Mouse (Mus musculus): ENCODE data around the gene Junb.
A peak's percentile ranks its signal among the peaks of the same experiment; 100 is the strongest.

The Junb gene

DNA sequence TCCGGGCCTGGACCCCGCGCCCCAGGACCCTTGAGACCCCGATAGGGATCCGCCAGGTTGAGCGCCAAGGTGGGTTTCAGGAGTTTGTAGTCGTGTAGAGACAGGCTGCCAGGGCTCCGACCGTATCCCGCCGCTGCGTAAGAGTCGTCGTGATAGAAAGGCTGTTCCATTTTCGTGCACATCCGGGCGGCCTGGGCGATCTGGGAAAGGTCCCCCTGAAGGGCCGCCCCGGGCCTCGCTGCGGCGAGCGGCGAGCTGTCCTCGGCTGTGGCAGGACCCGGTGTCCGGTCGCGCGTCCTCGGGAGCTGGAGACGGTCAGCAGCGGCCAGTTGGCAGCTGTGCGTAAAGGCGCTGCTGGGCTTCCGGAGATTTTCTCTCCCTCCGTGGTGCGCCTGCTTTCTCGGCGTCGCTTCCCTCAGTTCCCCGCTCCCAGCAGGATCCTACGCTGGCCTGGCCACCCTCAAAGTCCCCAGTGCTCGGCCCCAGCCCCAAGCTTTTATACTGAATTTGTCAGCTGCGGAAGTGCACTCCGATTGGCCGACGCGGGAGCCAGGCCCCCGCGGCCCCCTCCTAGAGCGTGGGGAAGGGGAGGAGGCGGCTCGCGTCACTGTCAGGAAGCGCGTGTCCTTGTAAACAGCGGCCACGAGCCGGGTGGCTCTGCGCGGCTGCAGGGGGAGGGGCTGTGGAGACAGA lies at the start of gene Junb:
Gene Junb, minus strand, starts transcription at position 471 of the 693 bp plus-strand sequence.
- DNase-seq (ENCODE audit: low spot score) = peak; percentile 91

DNA sequence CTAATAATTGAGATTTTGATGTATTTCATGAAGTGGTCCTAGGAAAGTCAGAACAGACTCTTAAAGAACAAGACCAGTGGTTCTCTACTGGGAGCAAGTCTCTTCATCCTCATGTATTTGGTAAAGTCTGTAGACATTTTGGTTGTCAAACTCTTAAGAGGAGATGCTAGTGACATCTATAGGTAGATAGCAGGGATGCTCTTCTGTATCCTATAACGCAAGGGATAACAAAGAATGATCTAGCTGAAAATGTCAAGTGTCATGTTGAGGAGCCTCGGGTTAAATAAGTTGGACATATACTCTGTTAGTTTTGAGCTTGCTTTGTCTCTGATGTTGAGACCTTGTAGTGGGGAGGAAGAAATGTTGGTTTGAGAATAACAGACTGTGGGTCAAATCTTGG lies 49.4 kb upstream of the Junb start:
- DNase-seq (ENCODE audit: low spot score) = no peak

DNA sequence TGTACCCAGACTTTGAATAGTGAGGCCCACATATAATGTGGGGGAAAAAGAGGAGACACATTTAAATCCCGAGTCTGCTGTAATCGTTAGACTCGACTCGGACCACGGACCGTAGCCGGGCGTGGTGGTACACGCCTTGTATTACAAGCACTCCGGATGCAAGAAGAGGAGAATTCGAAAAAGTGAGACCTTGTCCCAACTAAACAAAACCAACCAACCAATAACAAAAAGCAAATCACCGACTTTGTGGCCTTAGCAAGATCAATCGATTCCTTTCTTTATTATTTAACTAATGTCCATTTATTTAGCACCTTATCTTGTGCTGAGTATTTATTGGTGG lies 49.0 kb upstream of the Junb start:
- no peak for DNase-seq (ENCODE audit: low spot score)

DNA sequence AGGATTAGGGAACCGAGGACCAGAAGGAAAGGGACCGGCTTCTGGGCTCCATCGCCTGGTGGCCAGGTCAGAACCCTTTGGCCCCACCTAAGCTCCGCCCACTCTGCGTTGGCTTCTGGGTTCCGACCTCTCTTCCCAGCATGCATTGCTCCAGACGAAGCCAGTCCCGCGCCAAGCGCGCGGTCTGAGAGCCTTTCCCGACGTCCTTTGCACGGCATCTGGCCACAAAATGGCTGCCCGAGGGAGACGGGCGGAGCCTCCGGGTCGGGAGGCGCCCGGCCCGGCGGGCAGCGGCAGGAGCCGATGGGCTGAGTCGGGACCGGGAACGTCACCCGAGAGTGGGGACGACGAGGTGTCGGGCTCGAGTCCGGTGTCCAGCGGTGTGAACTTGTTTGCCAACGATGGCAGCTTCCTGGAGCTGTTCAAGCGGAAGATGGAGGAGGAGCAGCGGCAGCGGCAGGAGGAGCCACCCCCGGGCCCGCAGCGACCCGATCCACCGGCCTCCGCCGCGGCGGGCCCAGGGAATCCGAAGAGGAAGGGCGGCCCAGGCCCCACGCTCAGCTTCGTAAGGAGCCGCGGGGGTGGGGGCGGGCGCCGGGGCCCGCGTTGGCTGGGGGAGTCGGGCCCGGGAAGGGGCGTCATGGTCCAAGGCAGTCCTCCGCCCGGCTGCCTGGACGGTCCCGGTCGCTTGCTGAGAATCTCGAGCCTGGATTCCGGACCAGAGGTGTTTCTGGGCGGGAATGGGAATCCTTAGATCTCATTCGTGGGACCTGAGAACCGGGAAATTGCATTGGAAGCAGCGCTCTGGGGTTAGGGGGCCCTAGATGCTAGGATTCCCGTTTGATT lies 48.4 kb upstream of the Junb start, which contains the start of gene Trir:
Gene Trir, plus strand, starts transcription at position 154 of the 846 bp plus-strand sequence.
- peak; percentile 96 for DNase-seq (ENCODE audit: low spot score)

DNA sequence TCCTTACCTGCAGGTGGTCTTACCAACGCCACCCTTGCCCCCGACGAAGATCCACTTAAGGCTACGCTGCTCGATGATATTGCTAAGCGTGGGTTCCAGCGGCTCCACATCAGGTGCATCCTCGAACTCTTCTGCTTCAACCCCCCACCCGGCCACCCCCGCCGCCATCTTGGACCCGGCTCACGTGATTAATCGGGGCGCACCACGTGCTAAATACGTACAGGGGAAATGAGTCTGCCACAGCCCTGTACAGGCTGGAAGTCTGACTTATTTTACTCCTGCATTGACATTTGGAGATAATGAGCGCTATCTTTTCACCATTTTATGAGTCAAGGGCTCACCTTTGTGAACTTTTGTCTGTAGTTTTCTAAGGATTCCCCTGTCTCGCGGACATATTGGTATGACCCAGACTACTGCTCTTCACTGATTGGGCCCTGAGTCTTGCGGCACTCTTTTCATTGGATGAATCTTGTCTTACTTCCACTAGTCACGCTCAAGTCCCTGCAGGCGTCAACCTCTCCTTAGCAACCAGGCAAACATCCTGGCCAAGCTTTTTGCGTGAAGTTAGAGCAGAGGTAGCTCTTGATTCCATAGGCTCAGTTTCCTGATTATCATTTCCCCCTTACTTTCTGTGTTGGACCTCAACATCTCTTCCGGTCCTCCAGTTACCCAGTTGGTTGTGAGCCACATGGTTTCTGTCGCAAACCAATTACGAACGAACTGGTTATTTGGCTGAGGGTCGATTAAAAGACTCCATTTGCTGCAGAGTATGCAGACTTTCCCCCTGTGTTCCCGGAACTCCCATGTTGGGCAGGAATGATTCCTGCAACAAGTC lies 46.8 kb upstream of the Junb start, which contains the start of gene Asna1:
Gene Asna1, minus strand, starts transcription at position 184 of the 835 bp plus-strand sequence.
- DNase-seq (ENCODE audit: low spot score) = peak; percentile 71

DNA sequence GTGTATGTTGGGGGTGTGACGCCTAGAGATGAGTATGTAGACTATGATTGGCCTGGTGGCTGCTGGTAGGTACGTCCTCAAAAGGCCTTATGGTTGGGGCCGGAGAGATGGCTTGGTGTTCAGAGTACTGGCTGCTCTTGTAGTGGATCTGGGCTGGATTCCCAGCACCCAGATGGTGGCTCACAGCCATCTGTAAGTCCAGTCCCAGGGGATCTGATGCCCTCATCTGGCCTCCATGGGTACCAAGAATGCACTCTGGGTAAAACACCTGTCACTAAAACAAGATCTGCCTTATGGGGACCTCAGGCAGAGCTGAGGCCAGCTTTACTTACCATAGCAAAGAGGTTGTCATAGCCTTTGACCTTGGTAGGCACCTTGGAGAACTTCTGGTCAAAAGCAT lies 45.3 kb upstream of the Junb start:
- no peak for DNase-seq (ENCODE audit: low spot score)

DNA sequence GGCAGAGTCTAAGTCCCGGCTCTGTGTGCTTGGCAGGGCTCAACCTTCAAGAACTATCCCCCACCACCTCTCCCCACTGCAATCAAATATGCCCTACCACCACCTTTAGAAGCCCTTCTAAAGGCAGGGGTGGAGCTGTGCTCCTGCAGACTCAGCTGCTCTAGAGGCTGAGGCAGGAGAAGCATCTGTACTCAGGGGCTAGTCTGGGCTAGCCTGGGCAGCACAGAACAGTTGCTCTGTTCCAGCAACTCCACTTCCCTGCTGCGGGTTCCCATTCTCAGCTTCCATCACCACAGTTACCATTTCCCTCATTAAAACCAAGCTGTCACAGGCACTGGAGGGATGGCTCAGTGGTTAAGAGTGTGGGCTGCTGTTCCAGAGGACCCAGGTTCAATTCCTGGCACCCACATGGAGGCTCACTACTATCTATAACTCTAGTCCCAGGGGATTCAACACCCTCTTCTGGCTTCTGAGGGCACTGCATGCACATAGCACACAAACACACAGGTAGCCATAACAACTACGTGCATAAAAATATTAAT lies 43.1 kb upstream of the Junb start:
- DNase-seq (ENCODE audit: low spot score) = no peak

DNA sequence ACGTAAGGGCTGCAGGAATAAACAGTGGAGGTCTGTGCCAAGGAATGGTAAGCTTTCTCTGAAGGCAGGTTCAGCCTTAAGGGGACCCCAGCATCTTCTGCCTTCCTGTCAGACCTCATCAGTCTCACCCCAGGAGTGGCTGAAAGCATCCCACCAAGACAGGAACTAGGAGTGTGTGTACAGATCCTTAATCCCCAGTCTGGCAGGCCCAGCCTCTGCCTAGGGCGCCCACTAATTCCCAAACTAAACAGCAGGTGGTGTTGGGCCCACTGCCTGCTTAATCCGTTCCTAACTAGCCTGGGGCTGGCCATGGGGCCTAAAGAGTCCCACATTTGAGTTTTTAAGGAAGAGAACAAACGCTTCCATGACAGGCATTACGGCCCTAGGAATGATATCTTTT lies 38.7 kb upstream of the Junb start:
- no peak for DNase-seq (ENCODE audit: low spot score)

DNA sequence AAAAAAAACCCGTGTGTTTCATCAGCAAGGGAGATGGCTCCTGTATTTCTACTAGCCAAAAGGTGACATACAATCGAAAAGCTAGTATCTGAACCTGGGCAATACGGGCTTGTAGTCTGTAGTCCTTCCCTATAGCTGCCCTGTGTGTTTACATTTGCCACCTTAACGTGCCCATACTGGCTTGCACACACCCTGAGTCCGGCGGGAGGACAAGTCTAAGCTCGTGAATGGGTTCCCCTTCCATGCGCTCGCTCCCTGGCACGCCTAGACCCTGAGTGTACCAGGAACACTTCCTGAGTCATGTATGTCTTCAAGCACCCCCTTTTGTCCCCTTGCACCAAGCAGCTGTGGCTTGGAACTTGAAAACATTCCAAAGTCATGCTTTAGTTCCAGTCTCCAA lies 38.2 kb upstream of the Junb start:
- DNase-seq (ENCODE audit: low spot score) = no peak

DNA sequence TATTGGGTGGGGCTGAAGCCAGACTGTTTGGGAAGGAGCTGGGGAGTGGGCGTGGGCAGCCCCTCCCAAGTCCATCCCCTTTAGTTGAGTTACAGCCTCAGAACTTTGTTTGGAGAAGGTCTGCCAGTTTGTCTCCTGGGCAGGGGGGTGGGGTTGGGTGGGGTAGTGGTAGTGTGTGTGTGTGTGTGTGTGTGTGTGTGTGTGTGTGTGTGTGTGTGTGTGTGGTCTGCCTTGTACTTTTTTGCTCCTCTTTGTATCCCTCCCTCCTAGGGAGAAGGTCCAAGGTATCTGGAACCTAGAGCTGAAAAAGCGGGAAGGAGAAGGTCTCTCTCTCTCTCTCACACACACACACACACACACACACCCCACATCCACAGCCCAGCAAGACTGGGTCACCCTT lies 35.9 kb upstream of the Junb start, which contains the start of gene Best2:
Gene Best2, minus strand, starts transcription at position 101 of the 400 bp plus-strand sequence.
- no peak for DNase-seq (ENCODE audit: low spot score)

DNA sequence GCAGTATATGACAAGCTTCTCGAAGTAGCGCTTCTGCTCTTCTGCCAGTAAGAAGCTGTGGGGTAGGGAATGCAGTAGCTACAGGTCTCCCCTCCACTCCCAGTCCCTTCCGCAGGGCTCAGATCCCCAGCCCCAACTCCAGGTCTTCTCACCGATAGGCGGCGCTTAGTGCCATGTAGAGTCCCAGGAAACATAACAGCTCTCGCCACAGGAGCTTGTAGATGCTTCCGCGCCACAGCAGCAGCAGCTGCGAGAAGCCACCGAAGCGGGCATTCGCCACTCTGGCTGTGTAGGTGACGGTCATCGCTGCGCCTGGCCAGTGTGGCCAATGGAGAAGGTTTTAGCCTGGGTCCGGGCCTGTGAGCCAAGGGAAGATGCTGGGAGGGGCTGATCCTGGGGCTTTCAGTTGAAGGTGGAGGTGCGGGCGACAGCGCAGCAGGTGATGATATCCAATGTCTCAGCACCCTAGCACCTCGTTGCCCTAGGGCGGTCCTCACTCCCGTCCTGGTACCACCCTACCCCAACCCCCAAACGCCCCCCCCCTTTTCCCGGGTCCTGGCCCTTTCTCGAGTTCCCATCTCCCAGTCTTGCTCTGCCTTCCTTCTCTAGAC lies 34.8 kb upstream of the Junb start:
- DNase-seq (ENCODE audit: low spot score) = peak; percentile 62

DNA sequence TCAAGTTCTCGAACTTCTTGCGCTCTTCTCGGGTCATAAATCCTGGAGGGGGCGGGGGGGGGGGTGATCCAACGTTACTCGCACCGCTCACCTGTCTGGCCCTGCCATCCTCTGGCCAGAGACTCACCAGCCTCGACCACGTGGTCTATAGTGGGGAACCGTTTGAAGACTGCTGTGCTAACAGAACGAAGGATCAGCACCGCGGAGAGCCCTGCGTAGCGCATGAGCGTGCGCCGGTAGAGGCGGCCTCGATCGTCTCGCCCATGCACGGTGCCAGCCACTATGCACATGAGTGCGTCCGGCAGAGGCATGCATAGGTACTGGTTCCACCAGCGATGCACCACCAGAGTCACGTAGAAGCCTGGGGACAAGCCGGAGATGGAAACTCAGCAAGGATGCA lies 32.7 kb upstream of the Junb start:
- no peak for DNase-seq (ENCODE audit: low spot score)

DNA sequence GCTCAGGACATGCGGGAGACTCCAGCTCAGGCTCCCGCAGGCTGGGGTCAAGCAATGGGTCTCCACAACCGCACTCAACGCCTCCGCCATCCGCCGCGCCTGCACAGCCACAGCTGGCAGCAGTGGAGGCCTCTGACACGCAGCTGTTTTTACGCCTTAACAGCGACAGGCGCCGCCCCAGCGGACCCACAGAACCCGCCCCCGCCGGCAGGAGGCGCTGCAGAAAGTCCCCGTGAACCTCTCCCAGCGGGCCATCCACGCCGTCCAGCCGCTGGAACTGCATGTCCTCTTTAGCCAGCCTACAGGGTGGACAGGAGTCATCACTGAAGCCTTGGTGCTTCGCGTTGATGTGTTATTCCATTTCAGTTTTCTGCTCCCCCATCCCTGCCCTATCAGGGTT lies 29.2 kb upstream of the Junb start:
- peak; percentile 36 for DNase-seq (ENCODE audit: low spot score)

DNA sequence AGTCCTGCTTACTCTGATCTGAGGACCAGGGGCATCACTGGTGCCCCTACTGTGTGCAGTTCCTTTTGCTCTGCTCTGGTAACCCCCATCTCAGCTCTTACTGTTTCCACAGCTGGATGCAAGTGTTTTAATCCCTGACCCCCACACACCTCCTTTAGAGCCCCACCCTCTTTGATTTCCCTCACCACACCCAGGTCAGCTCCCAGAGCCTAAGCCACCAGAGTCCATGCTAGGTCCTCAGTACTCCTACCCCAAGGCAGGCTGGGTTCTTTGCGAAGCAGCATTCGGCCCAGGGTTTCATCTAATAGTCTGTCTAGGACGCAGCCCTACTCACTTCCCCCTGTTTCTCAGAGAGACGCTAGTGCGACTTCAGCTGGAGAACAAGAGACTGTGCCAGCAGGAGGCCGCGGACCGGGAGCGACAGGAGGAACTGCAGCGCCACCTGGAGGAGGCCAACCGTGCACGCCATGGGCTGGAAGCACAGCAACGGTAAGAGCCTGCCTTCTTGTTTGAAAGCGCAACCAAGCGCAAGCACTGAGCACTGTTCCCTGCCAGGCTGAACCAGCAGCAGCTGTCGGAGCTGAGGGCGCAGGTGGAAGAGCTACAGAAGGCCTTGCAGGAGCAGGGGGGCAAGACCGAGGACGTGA lies 19.3 kb upstream of the Junb start:
- DNase-seq (ENCODE audit: low spot score) = peak; percentile 86

DNA sequence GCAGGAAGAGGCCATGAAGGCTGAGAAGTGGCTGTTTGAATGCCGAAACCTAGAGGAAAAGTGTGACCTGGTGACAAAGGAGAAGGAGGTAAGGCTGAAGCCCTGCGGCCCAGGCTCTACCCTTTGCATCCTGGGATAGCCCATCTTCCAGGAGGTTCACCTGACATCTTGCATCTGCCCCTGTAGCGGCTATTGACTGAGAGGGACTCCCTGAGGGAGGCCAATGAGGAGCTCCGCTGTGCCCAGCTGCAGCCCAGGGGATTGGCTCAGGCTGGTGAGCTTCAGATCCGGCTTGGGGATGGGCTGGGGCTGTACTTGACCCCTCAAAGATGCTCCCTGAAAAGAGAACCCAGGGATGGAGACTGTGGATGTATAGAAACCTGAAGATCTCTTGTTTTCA lies 18.5 kb upstream of the Junb start:
- DNase-seq (ENCODE audit: low spot score) = no peak

DNA sequence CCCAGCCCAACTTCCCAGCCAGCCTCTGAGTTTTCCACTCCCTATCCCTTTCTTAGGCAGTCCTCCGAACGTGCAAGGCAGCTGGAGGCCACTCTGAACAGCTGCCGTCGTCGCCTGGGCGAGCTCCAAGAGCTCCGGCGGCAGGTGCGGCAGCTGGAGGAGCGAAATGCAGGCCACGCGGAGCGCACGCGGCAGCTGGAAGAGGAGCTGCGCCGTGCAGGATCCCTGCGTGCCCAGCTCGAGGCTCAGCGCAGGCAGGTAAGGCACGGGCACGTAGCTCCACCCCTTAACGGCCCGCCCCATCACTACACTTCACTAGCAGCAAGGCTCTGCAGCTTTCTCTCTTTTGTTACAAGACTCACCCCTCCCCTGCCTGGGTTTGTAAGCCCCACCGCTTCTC lies 17.2 kb upstream of the Junb start:
- no peak for DNase-seq (ENCODE audit: low spot score)

DNA sequence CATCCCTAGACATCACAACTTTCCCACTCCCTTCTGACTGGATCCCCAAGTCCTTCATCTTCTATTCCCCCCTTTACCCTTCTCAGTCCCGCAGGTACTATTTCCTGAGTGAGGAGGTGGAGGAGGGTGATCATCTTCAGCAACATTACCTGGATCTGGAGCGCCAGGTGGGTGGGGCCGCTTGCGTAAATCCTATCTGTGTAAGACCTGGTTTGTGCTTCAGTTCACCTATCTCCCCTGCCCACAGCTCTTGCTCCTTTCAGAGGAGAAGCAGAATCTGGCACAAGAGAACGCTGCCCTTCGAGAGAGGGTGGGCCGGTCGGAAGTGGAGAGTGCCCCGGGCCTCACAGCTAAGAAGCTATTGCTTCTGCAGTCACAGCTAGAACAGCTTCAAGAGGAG lies 15.9 kb upstream of the Junb start:
- no peak for DNase-seq (ENCODE audit: low spot score)

DNA sequence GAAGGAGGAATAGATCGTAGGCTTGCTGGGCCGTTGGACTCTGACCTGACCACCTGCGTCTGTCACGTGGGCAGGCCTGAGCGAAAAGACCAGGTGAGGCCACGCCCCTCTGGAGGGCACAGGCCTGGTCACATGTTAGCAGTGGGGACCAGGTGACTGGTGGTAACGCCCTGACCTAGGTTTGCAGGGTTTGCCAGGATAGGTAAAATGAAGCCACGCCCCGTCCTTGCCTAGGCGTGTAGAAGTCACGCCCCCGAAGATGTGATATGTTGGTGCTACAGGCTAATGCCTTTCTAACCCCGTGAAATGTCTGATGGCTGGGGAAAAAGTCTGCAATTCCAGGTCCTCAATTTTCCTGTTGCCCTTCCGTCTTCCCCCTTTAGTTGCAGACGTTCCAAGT lies 12.3 kb upstream of the Junb start:
- peak; percentile 55 for DNase-seq (ENCODE audit: low spot score)

DNA sequence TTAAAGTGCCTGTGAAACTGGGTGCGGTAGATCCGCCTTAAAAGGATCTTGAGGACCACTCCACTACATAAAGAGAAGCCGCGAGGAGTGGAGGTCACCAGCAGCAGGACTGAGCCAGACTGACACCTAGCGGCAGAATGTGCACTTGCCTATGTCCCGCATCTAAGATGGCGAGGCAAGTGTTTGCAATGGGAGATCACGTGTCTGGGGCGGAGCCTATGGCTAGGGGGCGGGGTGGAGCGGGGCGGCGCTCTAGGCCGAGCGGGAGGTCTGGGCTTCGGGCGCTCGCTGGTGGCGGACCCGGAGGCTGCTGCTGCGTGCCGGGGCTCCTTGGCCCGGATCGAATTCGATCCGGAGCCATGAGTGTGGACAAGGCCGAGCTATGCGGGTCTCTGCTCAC lies 11.8 kb upstream of the Junb start, which contains the start of gene Hook2:
Gene Hook2, plus strand, starts transcription at position 255 of the 400 bp plus-strand sequence.
- DNase-seq (ENCODE audit: low spot score) = peak; percentile 95

DNA sequence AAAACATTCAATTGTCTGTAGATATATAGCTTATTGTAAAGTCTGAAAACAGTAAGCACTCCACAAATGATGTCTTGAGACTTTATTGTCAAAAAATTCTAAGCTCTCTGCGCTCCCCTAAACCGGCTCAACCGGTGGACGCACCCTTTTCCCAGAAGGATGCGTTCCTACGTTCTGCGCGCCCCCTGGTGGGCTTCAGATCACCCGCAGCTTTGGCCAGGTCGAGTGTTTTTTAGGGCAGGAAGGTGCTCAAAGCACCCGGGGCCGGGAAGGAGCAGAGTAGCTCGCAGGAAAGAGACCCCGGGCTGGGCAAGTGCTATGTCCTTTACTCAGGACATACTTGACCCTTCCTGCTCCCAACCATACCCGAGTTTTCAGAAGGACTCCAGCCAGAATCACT lies 11.3 kb upstream of the Junb start:
- peak; percentile 91 for DNase-seq (ENCODE audit: low spot score)

DNA sequence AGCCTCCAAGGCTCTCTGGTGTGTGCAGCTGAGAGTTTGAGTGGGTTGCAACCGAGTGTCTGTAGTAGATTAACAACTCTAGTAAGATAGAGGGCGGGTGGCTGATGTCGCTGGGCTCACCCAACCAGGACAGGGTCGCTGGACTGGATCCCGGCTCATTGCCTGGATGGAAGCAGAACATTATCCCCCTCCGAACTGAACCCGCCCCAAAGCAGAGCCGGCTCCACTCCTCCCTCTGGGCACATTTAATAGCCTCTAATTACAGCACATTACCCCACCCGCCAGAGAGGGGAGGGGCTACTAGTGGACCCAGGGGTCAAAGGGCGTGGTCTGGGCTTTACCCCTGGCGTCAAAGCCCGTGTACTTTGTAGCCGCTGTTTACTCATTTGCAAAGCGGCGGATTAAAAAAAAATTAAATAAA lies 10.8 kb upstream of the Junb start:
- no peak for DNase-seq (ENCODE audit: low spot score)

Measured in ovary, postnatal 36 days (tissue).